Mouse (Mus musculus): ENCODE measurements around the gene Cobl. TPM values are rescaled to one million over a fixed set of nuclear protein-coding genes. Genes with fewer than 3 reads are reported as not detected.
A peak's percentile ranks its signal among the peaks of the same experiment; 100 is the strongest.

Gene Cobl
- total RNA-seq, 4 experiments from 2014 or later: 3.0 to 4.0 (median 3.5) TPM

DNA sequence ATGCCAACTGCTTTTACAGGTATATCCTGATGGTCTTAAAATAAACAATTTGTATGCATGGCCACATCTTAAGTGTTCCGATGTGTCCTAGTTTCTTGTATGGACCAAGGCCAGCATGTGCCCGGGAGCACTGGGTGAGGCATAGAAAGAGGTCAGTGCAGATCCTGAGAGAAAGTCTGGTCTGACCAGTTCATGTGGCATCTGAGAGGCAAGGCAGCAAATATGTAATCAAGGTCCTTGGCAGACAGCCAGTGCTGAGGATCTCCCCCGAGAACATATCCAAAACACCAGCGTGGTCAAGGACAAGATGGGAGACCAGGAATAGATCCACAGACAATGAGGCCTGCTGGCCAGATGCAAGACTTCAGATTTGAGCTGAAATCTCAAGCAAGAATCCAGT lies 81.8 kb downstream of the Cobl start:
- DNase-seq: no peak

DNA sequence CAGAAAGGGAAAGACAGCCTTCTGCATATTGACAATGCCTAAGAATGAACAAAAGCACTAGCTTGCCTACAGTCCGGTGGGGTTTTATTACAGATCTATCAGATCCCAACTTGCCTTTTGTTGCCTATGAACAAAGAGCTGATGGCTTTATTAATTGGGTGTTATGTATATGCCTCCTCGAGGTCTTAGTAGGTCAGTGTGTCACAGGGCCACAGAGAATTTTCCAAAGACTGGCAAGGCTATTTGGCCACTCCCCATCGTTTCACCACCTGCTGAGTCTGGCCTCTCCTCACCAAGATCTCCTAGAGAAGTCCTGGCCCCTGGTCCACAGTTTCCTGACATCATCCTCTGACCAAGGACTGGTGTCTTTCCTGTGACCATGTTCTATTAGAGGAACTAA lies 83.7 kb downstream of the Cobl start:
- no peak for DNase-seq

- no peak for DNase-seq
Observed at GRCm38 (mm10) chr11:12376628-12377027, 88.1 kb downstream of the Cobl start.

DNA sequence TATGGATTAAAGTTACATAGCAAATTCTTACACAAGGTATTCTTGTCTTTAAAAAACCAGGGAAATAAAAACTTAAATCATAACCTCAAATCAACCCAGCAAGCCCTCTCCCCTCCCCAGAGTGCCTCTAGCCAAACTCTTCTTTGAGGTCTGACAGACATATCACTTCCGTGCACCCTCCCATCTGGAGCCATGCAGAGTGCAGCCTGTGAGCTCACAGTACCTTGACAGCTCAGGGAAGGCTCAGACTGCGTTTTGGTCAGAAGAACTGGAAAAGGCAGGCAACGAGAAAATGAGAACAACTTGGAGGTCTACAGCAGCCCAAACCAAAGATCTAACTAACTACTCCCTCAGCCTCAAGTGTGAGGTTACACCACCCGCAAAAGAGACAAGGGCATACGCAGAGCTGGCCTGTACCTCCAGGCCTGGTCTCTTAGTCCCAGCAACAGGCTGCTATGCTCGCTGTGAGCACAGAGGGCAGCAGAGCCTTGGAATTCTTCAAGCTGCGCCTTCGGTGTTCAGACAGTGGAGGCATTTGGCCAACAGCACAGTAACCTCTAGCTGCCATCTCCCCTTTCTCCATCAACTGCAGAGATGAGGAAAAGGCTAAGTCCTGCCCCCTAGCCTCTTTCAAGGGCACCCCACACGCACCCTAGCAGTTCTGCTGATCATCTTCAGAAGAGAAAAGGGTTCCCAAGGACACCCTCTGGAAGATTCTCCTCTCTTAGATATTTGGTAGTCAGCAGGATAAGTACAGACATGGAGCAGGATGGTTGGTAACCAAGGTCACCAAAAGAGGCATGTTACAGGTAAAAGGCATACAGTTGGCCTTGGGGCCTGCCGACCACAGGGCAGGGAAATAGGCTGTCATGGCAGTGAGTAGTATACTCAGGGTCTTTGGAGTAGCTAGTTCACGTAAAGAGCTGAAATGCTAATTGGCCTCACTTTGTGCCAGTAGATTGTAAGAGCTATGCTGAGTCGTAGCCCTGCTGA lies 91.4 kb downstream of the Cobl start:
- peak; percentile 43 for DNase-seq

GRCm38 (mm10) chr11:12370957-12371356 lies 93.8 kb downstream of the Cobl start:
- no peak for DNase-seq

DNA sequence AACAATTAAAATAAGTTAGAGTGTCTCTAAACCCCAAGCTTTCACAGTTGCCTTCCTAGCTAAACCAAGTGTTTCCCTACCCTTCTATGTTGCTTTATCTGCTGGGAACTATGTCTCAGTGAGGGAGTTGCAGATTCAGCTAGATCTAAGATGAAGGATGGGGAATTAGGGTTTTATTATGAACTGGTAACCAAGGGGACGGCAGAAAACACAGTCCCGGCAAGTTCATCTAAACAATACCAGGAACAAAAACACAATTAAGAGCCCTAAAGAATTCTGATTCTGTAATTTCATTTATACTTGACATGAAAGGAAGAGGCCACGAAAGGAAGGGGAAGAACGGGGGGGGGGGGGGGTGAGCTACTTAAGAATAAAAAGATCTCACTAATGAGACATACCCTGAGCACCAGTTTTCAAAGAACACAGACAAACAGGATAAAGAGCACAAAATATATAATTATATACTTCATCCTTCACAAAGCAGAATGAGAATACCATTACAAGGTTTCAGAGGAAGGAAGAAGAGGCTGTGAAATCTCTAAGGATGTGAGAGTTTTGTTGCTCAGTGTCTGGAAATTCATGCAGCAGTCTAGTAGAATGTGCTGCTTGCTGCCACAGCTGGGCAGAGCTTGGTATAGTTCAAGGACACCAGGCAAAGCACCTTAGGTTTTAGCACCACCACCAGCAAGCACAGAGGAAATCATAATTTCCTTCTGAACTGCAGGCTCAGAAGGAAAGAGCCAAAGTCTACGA lies 97.2 kb downstream of the Cobl start:
- no peak for DNase-seq

DNA sequence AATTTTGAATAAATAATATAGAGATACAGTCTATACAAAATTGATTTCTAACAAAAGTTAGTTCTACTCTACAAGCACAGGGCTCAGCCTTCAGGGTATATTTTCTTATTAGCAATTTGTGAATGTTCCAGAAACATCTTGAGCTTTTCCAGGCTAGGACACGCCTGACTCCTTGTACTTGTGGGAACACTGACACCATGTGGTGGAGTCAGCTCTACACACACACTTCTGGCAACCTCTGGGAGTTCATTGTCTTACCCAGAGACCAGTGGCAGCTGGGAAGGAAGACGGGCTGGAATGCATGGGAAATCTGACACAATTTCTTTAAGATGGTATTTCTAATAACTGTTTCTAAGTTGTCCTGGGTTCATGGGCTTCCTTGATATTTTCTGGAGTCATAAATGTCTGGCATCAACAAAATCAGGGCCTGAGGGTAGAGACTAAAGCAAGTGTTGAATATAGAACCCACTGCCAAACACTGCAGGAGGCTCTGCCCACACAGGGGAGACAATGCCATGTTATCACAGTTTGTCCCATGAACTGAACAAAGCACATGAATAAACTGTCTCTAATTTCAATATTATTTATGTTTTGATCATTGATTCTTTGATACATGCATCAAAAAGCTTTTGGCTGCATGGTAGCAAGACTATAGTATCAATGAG lies 105.3 kb downstream of the Cobl start:
- peak; percentile 30 for DNase-seq

DNA sequence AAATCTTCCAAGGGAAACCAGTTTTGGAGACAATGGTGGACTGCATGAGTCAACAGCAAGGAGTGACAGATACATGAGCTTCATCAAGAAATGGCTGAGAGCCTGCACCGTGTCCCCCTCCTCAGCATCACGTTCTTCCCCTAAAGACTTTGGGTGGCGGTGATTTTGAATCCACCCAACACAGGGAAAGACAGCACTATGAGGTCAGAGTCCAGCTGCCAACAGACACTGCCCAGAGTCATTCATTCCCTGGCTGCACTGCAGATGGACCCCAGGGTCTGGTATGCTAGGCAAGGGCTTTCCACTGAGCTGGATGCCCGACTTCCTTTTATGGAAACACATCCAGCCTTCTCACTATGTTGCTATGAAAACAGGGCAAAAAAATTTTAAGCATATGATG lies 106.2 kb downstream of the Cobl start:
- DNase-seq: no peak

DNA sequence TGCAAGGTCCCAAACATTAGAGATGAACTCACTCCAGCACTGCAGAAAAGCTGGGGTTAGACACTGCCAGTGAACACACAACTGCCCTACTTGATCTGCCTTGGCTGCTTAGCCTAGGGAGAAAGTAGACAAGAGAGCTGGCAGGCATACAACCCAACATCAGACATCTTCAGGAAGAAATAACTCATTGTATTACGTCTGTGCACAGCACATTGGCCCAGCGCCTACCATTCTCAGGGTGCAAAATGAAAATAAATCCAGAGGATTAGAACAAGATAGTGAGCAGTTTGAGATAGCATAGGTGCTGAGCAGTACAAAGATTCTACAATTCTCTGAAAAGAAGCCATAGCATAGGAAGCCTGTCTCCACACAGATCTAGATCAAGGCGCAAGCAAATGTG lies 109.1 kb downstream of the Cobl start:
- peak; percentile 54 for DNase-seq

- DNase-seq: no peak
Observed at GRCm38 (mm10) chr11:12350986-12351546, 113.7 kb downstream of the Cobl start.

DNA sequence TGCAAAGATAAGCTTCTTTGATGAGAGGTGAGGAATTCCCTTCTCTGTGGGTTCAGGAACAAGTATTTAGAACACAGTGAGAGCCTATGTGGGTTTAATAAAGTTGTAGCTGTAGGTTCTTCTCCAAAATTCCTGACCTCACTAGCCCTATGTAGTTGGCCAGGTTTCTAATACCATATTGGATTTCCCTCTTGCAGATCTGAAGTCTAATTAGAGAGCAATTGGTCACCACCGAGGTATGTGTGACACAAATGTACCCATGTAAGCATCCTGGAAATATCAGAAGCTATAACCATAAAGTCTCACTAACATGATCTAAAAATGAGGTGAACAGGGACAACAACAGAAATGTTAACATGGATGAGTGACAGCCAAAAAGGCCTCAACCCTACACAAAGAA lies 114.7 kb downstream of the Cobl start:
- no peak for DNase-seq

GRCm38 (mm10) chr11:12346486-12346885 lies 118.3 kb downstream of the Cobl start:
- no peak for DNase-seq

GRCm38 (mm10) chr11:12343686-12344085 lies 121.1 kb downstream of the Cobl start:
- no peak for DNase-seq

DNA sequence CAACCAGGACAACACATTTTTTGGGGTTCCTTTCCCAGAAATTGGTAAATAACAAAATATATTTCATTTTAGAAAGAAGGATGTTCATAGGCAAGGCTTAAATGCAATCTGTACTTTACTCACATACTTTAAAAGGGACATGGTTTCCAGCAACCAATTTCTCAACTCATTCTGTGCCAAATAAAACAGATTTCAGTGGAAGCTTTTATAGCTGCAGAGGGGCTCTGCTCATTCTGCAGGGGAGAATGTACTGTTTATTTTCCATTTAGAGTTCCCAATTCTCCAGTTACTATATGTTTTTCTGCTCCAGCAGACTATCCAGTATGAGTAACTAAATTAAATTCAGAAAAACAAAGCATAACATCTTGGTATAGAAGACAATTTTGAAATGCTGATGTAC lies 124.1 kb downstream of the Cobl start:
- DNase-seq: no peak

DNA sequence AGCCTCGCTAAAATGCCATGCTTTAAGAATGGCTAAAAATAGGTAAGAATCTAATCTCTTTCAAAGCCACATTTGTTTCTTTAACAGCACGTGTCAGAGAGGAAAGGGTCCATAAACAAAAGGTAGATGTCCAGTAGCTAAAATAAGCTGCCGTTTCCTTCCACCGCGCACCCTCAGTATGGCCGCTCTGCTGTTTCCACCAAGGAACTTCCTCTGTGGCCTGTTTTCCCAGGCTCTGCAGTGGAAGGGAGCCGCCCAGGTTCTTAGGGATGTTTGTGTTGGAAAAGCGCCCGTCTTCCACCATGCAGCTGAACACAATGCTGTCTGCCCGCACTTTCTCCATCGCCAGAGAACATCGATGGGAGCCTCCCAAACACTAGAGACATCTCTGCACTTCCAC lies 128.6 kb downstream of the Cobl start:
- DNase-seq: peak; percentile 42

DNA sequence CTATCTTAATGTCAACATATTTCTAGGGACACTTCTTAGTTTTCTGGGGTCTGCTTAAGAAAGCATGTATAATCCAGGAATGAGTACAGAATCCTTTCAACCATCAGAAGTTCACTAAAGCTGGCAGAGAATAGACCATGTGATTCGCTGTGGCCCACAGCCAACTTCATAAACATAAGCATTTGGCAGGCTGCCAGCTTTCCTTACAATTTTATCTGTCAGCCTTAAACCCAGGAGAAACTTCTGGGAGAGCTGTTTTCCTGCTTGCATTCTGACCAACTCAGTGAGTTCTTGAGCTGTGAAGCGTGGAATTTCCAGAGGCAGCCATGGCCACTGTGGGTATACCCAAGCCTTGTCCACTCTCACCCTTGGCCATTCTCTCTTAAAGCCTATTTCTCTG lies 132.8 kb downstream of the Cobl start:
- DNase-seq: no peak

- DNase-seq: no peak
Observed at GRCm38 (mm10) chr11:12321445-12321844, 143.3 kb downstream of the Cobl start.

- no peak for DNase-seq
Observed at GRCm38 (mm10) chr11:12319318-12319717, 145.4 kb downstream of the Cobl start.

DNA sequence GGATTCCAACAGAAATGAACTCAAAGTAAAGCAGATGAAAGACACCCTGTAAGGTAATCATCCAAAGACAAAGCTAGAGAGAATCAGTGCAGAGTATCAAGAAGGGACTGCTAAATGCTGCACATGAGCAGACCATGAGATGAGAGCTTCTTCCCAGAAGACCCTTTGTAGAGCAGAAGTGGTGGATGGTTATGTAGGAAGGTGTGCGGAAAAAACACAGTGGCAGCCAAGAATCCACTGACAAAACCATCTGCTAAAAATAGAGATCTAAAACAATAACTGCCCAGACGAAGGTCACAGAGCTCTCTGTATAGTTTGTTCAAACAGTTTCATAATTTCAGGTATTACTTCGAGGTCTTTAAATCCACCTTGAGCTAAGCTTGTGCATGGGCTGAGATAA lies 149.1 kb downstream of the Cobl start:
- DNase-seq: no peak

DNA sequence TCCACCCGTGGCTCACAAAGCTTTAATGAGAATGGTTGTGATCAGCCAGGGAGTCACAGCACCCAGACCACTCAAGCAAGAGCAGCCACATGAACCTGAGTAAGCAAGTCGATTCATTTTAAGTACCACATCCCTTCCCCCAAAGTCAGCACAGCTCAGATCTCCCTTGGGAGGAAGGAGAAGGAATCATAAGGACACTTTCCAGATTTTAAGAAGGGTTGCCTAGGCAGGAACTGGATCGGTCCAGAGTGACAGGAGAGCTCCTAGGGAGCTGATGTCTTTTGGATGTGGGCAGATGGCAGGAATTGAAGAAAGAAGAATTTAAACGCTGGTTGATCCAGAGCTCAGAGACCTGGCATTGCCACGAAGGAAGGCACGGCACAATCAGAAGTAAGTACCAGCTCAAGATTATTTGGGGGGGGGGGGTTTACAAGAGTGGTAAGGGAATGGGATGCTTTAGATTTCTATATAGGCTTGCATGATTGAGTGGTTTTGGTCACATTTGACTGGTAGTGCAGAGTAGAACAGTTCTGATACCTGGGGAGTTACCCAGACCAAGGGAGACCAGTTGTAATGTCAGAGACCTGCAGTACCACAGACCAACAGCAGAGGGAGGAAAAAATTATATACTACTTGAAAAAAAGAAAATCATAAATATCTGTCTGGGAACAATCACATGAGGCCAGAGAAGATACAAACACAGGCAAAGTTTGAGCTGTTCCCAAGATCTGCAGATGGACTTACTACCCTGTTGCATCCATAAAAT lies 150.3 kb downstream of the Cobl start:
- DNase-seq: no peak

DNA sequence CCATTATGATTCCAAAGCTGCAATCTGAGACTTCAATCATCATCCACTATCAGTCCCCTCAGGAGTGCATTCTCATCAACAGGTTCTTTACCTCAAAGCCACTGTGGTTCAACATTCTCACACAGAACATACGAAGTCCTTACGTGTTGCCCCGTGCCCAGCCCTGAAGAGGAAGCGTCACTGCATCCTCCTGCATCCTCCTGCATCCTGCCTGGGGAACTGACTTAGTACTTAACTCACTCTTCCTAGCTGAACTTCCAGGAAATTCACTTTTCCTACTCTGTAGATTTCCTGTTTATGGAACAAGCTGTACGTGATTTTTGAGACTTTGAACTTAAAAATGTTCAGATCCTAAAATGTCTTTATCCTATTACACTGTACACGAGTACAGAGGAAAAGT lies 153.3 kb downstream of the Cobl start:
- DNase-seq: no peak

All from adrenal gland, adult 8-10 months (tissue).